Mouse (Mus musculus) layer of hippocampus, postnatal 25 days (tissue): ENCODE measurements at regions not wholly inside any gene's neighbourhood (a gene's known extent, or its start where the extent isn't known, plus 50 kb on each side); places are given as distances from the start of the nearest gene placed in this dataset.
A peak's percentile ranks its signal among the peaks of the same experiment; 100 is the strongest.

ENCODE experiments used
- DNase-seq, 2 experiments: peaks; one replicate each; pipeline ENCODE4 v3.0.0; 2022; ENCODE audit warnings: mixed read lengths in 2 of 2, low spot score in 1 of 2; ENCODE audit errors: extremely low spot score in 1 of 2

- DNase-seq: no peak
Observed at GRCm38 (mm10) chr4:124542696-124543095, 67.9 kb downstream of the 3100002H09Rik start.

DNA sequence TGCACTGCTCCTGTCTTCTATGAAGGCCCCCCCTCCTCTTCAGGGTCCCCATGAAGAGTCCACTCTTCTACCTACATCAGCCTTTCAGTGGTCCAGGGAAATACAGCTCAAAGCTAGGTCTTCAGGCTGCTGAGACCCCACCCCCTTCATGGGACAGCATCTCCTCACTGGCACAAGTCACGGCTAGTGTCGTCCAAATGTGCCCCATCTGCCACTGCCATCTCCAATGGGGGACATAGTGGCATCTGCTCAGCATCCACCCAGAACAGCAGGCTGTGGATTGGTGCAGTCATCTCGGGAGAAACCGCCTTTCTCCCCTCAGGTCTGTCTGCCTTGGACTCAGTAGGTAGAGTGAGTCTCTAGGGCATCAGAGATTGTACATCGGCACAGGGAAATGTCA lies 72.1 kb downstream of the 3100002H09Rik start:
- DNase-seq: no peak

- no peak for DNase-seq
Observed at GRCm38 (mm10) chr4:124537681-124538080, 72.9 kb downstream of the 3100002H09Rik start.

- DNase-seq: no peak
Observed at GRCm38 (mm10) chr4:124533614-124534013, 77.0 kb downstream of the 3100002H09Rik start.

DNA sequence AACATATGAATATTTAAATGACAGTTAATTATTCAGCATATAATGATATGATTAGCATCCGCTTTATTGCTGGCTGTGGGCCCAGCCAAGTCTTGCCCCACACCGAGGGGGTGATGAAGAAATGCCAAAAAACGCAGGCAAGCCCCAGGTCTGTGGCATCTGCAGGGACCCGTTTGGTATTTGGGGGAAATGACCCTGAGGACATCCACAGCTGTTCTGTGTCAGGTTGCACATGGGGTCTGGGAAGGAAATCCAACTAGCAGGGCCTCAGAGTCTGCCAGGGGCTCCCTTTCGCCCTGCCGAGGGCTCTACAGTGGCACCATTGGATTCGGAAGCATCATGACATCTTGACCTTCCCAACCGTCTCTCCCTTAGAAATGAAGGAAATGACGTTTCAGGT lies 80.0 kb downstream of the 3100002H09Rik start:
- DNase-seq: no peak

- DNase-seq: no peak
Observed at GRCm38 (mm10) chr4:124526822-124527221, 83.8 kb downstream of the 3100002H09Rik start.

GRCm38 (mm10) chr4:124526362-124526761 lies 84.2 kb downstream of the 3100002H09Rik start:
- no peak for DNase-seq

- DNase-seq: no peak
Observed at GRCm38 (mm10) chr4:124520309-124520708, 90.3 kb downstream of the 3100002H09Rik start.

DNA sequence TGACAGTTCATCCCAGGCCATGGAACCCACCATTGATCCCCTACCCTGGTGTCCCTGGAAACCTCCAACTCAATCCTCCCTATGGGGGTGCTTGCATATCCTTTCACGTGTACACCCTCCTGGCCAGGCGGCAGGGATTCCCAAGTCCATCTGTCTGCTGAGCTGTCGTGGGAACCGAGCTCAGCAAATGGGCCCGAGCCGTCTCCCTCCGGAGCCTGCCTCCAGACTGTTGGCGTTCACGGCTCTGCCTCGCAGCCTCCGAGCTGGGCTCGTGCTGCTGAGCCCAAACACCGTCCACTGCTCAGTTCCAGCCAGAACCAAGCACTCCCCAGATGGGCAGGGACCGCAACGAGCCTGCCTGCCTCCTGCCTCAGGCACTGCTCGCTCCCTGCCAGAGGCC lies 98.8 kb downstream of the 3100002H09Rik start:
- peak in 1 of 2 experiments; percentile 19 for DNase-seq

- DNase-seq: no peak
Observed at GRCm38 (mm10) chr4:124510816-124511215, 99.8 kb downstream of the 3100002H09Rik start.

GRCm38 (mm10) chr4:124509695-124510094 lies 100.9 kb downstream of the 3100002H09Rik start:
- peak; percentile 45 to 78 for DNase-seq

GRCm38 (mm10) chr4:124506083-124506647 lies 104.4 kb downstream of the 3100002H09Rik start:
- no peak for DNase-seq

DNA sequence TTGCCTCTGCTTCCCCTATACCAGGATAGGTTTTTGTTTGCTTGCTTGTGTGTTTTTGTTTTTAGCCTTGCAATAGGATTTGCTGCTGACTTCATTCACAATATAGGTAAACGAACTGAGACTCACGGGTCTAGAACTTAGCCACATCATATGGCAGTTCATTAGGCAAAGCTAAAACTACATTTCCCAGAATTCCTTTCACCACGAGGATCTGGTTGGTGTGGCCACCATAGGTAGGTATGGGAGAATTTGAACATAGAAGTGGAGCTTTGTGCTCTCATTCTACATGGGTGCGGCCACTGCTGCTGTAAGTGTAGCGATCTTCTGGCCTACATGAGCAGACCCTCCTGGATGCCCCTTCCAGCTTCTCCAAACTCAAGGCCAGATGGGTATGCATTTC lies 108.8 kb downstream of the 3100002H09Rik start:
- DNase-seq: no peak

DNA sequence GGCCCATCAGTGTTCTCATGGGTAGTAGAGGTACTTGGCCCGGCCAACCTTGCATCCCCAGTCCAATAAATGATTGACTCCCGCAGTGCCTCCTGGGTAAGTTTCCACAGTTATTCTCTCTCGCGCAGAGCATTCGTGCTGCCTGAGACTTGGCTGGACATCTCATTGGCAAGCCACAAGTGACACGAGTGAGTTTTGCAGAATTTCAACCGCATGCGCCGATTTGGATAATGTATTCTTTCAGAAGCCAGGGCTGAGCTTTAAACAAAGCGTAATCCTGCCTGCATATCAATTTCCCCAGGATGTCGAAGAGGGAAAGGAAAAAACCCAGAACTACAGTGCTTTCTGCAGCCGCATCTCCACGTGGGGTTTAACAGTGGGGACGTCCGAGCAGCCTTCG lies 112.6 kb downstream of the 3100002H09Rik start:
- DNase-seq: no peak

DNA sequence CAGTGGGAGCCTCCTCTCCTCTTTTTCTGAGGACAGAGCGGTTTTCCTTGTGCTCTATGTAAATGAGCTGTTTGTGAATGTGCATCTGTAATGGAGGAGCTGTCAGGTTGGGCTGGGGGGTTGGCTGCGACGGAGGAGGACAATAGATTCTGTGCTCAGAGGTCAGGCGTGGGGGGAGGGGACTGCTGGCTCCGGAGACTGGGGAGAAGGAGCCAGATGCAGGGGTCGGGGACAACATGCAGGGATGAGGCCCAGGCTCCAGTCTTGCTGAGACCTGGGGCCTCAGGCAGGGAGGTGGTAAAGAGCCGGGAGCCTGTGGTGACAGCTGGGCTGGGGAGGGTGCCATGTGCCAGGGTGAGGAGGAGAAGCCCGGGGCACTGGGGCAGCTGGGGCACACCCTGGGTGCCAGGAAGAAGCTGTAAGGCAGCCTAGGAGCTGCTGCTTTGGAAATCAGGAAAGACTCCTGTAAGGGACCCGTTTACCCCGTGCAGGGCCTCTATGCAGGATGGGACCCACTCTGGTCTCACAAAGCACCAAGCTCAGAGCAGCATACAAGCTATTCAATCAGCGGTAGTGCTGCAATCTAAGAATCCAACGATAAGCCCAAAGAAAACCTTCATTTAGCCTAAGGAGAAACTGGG lies 124.5 kb downstream of the 3100002H09Rik start:
- no peak for DNase-seq

- DNase-seq: no peak
Observed at GRCm38 (mm10) chr4:124484613-124485586, 125.7 kb downstream of the 3100002H09Rik start.

GRCm38 (mm10) chr4:124477870-124478301 lies 132.7 kb downstream of the 3100002H09Rik start:
- DNase-seq: no peak

GRCm38 (mm10) chr4:124477359-124477868 lies 133.2 kb downstream of the 3100002H09Rik start:
- DNase-seq: no peak

DNA sequence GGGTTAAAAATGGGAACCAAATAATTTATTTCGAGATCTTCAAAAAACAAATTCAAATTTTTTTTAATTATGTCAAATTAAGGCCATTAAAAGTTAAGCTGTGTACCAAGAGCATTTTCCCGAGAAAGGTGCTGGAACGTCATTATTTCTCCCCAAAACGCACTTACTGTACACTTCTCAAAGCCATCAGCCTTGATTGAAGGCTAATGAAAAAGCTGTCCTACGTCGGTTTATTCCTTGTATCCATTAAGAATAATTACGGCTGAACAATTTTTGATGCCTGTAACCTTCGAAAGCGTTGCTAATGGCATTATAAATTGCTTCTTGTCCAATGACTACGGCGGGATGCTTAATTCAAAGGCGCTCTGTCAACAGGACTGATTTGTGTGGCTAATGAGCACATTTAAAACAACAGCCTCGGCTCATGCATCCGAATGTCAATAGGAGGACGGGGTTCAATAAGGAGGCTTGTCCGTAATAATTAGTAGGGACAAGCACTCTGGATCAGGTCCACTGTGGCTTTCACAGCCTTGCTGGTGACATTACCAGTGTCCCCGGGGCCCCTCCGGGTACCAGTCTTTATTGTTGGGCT lies 145.3 kb downstream of the 3100002H09Rik start:
- DNase-seq: no peak

DNA sequence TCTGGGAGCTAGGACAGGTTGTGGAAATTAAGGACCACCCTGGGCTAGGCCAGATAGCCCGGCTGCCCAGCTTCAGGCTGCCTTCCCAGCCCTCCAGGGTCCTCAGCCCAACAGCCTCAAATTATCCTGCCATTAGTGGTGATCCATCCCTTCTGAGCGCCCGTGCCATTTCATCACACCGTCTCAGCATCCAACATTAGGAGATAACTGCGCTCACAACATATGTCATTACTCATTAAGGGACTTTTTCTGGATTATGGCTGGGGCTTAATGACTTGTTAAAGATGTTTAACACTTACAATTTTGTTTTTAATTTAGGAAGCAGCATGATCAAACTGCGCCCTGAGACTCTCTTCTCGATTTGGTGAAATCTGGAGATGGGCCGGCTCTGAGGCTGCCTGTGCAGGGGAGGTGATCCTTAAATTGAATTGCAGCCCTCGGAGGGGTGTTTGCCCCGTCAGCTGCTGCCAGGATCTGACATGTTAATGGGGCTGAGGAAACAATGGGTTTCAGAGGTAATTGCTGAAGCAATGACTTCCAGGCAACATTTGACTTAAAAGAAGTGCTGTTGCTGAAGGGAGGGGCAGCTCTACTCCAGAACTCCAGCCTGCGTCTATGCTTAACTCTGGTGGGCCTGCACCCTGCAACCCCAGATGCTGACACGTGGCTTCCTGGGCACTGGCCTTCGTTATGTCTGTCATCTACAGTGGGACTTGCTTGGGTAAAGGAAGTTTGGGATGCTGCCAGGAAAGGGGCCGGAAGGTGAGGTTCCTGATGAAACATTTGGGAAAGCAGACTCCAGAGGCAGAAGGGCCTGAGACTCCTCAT lies 154.9 kb downstream of the 3100002H09Rik start:
- no peak for DNase-seq
